Mouse (Mus musculus): ENCODE measurements at regions not wholly inside any gene's neighbourhood (a gene's known extent, or its start where the extent isn't known, plus 50 kb on each side); places are given as distances from the start of the nearest gene placed in this dataset.

- in situ Hi-C loops (cut with MboI, MseI) = no loop called here
Measured at GRCm38 (mm10) chr3:123918140-123918539, 227.5 kb upstream of the Ndst3 start.

GRCm38 (mm10) chr3:123952121-123952520 lies 261.5 kb upstream of the Ndst3 start:
- in situ Hi-C loops (cut with MboI, MseI) = no loop called here

GRCm38 (mm10) chr3:123967373-123967772 lies 276.7 kb upstream of the Ndst3 start:
- in situ Hi-C loops (cut with MboI, MseI) = no loop called here

GRCm38 (mm10) chr3:123972367-123972766 lies 281.7 kb upstream of the Ndst3 start:
- in situ Hi-C loops (cut with MboI, MseI) = no loop called here

- in situ Hi-C loops (cut with MboI, MseI) = no loop called here
Measured at GRCm38 (mm10) chr3:123973806-123974576, 283.3 kb upstream of the Ndst3 start.

GRCm38 (mm10) chr3:123976475-123976874 lies 285.8 kb upstream of the Ndst3 start:
- in situ Hi-C loops (cut with MboI, MseI) = no loop called here

- in situ Hi-C loops (cut with MboI, MseI) = no loop called here
Measured at GRCm38 (mm10) chr3:123977168-123977567, 286.5 kb upstream of the Ndst3 start.

GRCm38 (mm10) chr3:123983045-123983444 lies 292.4 kb upstream of the Ndst3 start:
- in situ Hi-C loops (cut with MboI, MseI) = no loop called here

GRCm38 (mm10) chr3:123983530-123983929 lies 292.9 kb upstream of the Ndst3 start:
- in situ Hi-C loops (cut with MboI, MseI) = no loop called here

GRCm38 (mm10) chr3:123984028-123984427 lies 293.4 kb upstream of the Ndst3 start:
- in situ Hi-C loops (cut with MboI, MseI) = no loop called here

- in situ Hi-C loops (cut with MboI, MseI) = no loop called here
Measured at GRCm38 (mm10) chr3:123999957-124000616, 309.4 kb upstream of the Ndst3 start.

GRCm38 (mm10) chr3:124000883-124001282 lies 310.2 kb upstream of the Ndst3 start:
- in situ Hi-C loops (cut with MboI, MseI) = no loop called here

- in situ Hi-C loops (cut with MboI, MseI) = no loop called here
Measured at GRCm38 (mm10) chr3:124011685-124012084, 309.0 kb upstream of the Tram1l1 start.

- in situ Hi-C loops (cut with MboI, MseI) = no loop called here
Measured at GRCm38 (mm10) chr3:124018618-124019017, 302.0 kb upstream of the Tram1l1 start.

GRCm38 (mm10) chr3:124026188-124026587 lies 294.5 kb upstream of the Tram1l1 start:
- in situ Hi-C loops (cut with MboI, MseI) = no loop called here

- in situ Hi-C loops (cut with MboI, MseI) = no loop called here
Measured at GRCm38 (mm10) chr3:124067061-124067460, 253.6 kb upstream of the Tram1l1 start.

GRCm38 (mm10) chr3:124067538-124067937 lies 253.1 kb upstream of the Tram1l1 start:
- in situ Hi-C loops (cut with MboI, MseI) = no loop called here

- in situ Hi-C loops (cut with MboI, MseI) = no loop called here
Measured at GRCm38 (mm10) chr3:124067971-124068370, 252.7 kb upstream of the Tram1l1 start.

GRCm38 (mm10) chr3:124069182-124069581 lies 251.5 kb upstream of the Tram1l1 start:
- in situ Hi-C loops (cut with MboI, MseI) = no loop called here

GRCm38 (mm10) chr3:124075974-124076606 lies 244.6 kb upstream of the Tram1l1 start:
- in situ Hi-C loops (cut with MboI, MseI) = no loop called here

GRCm38 (mm10) chr3:124092404-124093121 lies 228.1 kb upstream of the Tram1l1 start:
- in situ Hi-C loops (cut with MboI, MseI) = no loop called here

- in situ Hi-C loops (cut with MboI, MseI) = no loop called here
Measured at GRCm38 (mm10) chr3:124113995-124114394, 206.7 kb upstream of the Tram1l1 start.
